31 mouse cellular contexts compared by ENCODE assay signal in the genomic region with DNA sequence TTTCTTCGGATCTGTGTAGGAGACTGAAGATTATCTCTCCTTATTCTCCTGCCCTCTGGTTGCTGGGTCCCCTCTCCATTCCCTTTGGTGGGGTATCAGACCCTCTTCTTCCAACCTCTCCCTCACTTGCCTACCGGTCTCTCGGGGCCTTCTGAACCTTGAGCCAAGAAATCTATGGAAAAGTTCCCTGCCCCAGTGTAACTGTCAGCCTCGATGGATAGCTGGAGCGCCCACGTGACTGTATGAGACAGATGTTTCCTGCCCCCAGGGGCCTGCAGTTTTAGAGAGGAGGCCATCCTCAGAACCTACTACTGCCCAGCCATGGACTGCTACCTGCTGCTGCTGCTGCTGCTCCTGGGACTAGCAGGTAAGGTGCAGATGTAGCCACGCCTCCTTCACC. TPM values are rescaled to one million over a fixed set of nuclear protein-coding genes. Genes with fewer than 3 reads are reported as not detected.
DNase-seq lines count a peak whose midpoint lies in the region; ATAC-seq and TF ChIP-seq lines count a peak whose summit lies in the region.
"Had no signal": no experiment of that assay in that cellular context is flagged by ENCODE, and none has a peak within 500 bp of the region (broad histone marks: within the 10 kb centered on the region; RNA-seq: fewer than 3 reads in every experiment).

TSS of gene Treml1 (plus strand) at position 301 of the 400 bp plus-strand sequence.

- ATAC-seq in liver, embryonic 11.5 days (replicated peaks; ENCODE audit: low FRiP score): no peak; the same call in 1 of the 2 replicates
- 0 out of 2 replicates have a peak, but pooled peaks have one; percentile 35 for ATAC-seq in G1E (ENCODE audit: extremely low read depth, insufficient number of reproducible peaks, low FRiP score, poor library complexity, severe bottlenecking)
- no peak for ATAC-seq in liver, embryonic 12.5 days
- ATAC-seq in liver, postnatal 0 days: no peak
- ATAC-seq: forebrain, embryonic 14.5 days; hindbrain, embryonic 16.5 days; midbrain, embryonic 16.5 days had no signal

- no peaks in the 10 kb centered on the region for H3K9me3 ChIP-seq in liver, embryonic 11.5 days (ENCODE audit: control insufficient read depth, low read length)
- H3K9me3 ChIP-seq in G1E (replicated peaks): no peaks in the 10 kb centered on the region
- H3K9me3 ChIP-seq in liver, embryonic 12.5 days (replicated peaks): no peaks in the 10 kb centered on the region
- H3K9me3 ChIP-seq in liver, postnatal 0 days (ENCODE audit: low read length): no peaks in the 10 kb centered on the region
- no peaks in the 10 kb centered on the region for H3K9me3 ChIP-seq in hindbrain, embryonic 10.5 days
- H3K9me3 ChIP-seq: embryonic facial prominence, embryonic 10.5 days; embryonic facial prominence, embryonic 15.5 days; heart, embryonic 13.5 days; kidney, embryonic 15.5 days; limb, embryonic 13.5 days; neural tube, embryonic 12.5 days had no signal

- H3K4me1 ChIP-seq in liver, embryonic 11.5 days (replicated peaks; ENCODE audit: control insufficient read depth, insufficient read depth, low read length): peaks cover 32% of the 10 kb centered on the region
- peaks cover 26% of the 10 kb centered on the region for H3K4me1 ChIP-seq in G1E (ENCODE audit: insufficient read depth, low read depth, low read length)
- H3K4me1 ChIP-seq in liver, embryonic 12.5 days: peaks cover 54% of the 10 kb centered on the region
- H3K4me1 ChIP-seq in liver, postnatal 0 days (ENCODE audit: insufficient read depth): no peaks in the 10 kb centered on the region
- H3K4me1 ChIP-seq in hindbrain, embryonic 10.5 days (replicated peaks): no peaks in the 10 kb centered on the region
- H3K4me1 ChIP-seq: embryonic facial prominence, embryonic 10.5 days; embryonic facial prominence, embryonic 15.5 days; kidney, embryonic 15.5 days; neural tube, embryonic 12.5 days had no signal

- TF ChIP-seq EP300 in liver, postnatal 0 days (IDR thresholded peaks at IDR 0.05; ENCODE audit: low read depth): no peak

- H3K4me2 ChIP-seq in liver, embryonic 11.5 days: peak within 1 kb of the TSS; percentile 54
- peak within 1 kb of the TSS; percentile 56 for H3K4me2 ChIP-seq in liver, embryonic 12.5 days
- no peak within 1 kb of the TSS for H3K4me2 ChIP-seq in liver, postnatal 0 days (ENCODE audit: low read depth, low read length)
- H3K4me2 ChIP-seq: embryonic facial prominence, embryonic 15.5 days; heart, embryonic 13.5 days; kidney, embryonic 15.5 days; limb, embryonic 13.5 days; lung, embryonic 14.5 days; midbrain, embryonic 11.5 days; neural tube, embryonic 12.5 days had no signal

- 42% methylated on average over 7 of the region's 7 CpGs for WGBS in liver, embryonic 11.5 days
- 38% methylated on average over 7 of the region's 7 CpGs for WGBS in liver, embryonic 12.5 days (ENCODE audit: insufficient replicate concordance)
- 54% methylated on average over 7 of the region's 7 CpGs for WGBS in liver, postnatal 0 days (ENCODE audit: insufficient replicate concordance)
- WGBS in hindbrain, embryonic 10.5 days: 82% methylated on average over 7 of the region's 7 CpGs

- no peak for DNase-seq in liver, embryonic 11.5 days (ENCODE audit: low spot score)
- no peak for DNase-seq in liver
- no peak for DNase-seq in G1E (ENCODE audit: low spot score)
- no peak for DNase-seq in liver, postnatal 0 days
- DNase-seq in left cerebral cortex, adult 18-20 months (ENCODE audit: low spot score in 2 of 2): no peak
- DNase-seq in adrenal gland, postnatal 25 days: no peak
- DNase-seq in hindbrain, embryonic 10.5 days (ENCODE audit: low spot score): no peak
- DNase-seq: adrenal gland, postnatal 14 days; B cell, adult 2 months; cerebellum, adult 18-20 months; cerebellum, postnatal 10 days; heart, postnatal 10 days; kidney, adult 18-20 months; lung, embryonic 14.5 days; lung, postnatal 14 days; right cerebral cortex, postnatal 4 days had no signal

- no peaks in the 10 kb centered on the region for H3K36me3 ChIP-seq in liver, embryonic 11.5 days (ENCODE audit: control insufficient read depth, insufficient read depth, low read length)
- H3K36me3 ChIP-seq in G1E (replicated peaks): no peaks in the 10 kb centered on the region
- no peaks in the 10 kb centered on the region for H3K36me3 ChIP-seq in liver, embryonic 12.5 days
- H3K36me3 ChIP-seq in liver, postnatal 0 days (replicated peaks; ENCODE audit: insufficient read depth, low read length): no peaks in the 10 kb centered on the region
- H3K36me3 ChIP-seq in hindbrain, embryonic 10.5 days: no peaks in the 10 kb centered on the region
- H3K36me3 ChIP-seq: embryonic facial prominence, embryonic 10.5 days; embryonic facial prominence, embryonic 15.5 days; heart, embryonic 13.5 days; kidney, embryonic 15.5 days; limb, embryonic 13.5 days; neural tube, embryonic 12.5 days had no signal

- H3K4me3 ChIP-seq in liver, embryonic 11.5 days (ENCODE audit: low read depth, low read length): peak within 1 kb of the TSS; percentile 26; the same call in 1 of the 2 replicates
- no peak within 1 kb of the TSS; the same call in 1 of the 2 replicates for H3K4me3 ChIP-seq in G1E (ENCODE audit: low read depth, low read length)
- H3K4me3 ChIP-seq in liver, embryonic 12.5 days: peak within 1 kb of the TSS; percentile 23
- no peak within 1 kb of the TSS for H3K4me3 ChIP-seq in liver, postnatal 0 days (ENCODE audit: low read depth, low read length)
- no peak within 1 kb of the TSS for H3K4me3 ChIP-seq in hindbrain, embryonic 10.5 days
- H3K4me3 ChIP-seq: embryonic facial prominence, embryonic 10.5 days; embryonic facial prominence, embryonic 15.5 days; heart, embryonic 13.5 days; kidney, embryonic 15.5 days; left cerebral cortex, adult 2 months; limb, embryonic 13.5 days; neural tube, embryonic 12.5 days had no signal

- peak within 1 kb of the TSS; percentile 34; the same call in 1 of the 2 replicates for H3K27ac ChIP-seq in liver, embryonic 11.5 days (ENCODE audit: low read depth, low read length)
- H3K27ac ChIP-seq in liver, embryonic 12.5 days: peak within 1 kb of the TSS; percentile 79
- no peak within 1 kb of the TSS for H3K27ac ChIP-seq in liver, postnatal 0 days (ENCODE audit: low read depth)
- H3K27ac ChIP-seq in hindbrain, embryonic 10.5 days: no peak within 1 kb of the TSS
- H3K27ac ChIP-seq: embryonic facial prominence, embryonic 10.5 days; embryonic facial prominence, embryonic 15.5 days; heart, embryonic 13.5 days; kidney, embryonic 15.5 days; left cerebral cortex, adult 2 months; limb, embryonic 13.5 days; neural tube, embryonic 12.5 days had no signal

- H3K9ac ChIP-seq in liver, embryonic 11.5 days (ENCODE audit: low read depth, low read length): peak within 1 kb of the TSS; percentile 2; the same call in 1 of the 2 replicates
- H3K9ac ChIP-seq in liver, embryonic 12.5 days: peak within 1 kb of the TSS; percentile 34; the same call in 1 of the 2 replicates
- H3K9ac ChIP-seq in liver, postnatal 0 days (replicated peaks): no peak within 1 kb of the TSS
- H3K9ac ChIP-seq: embryonic facial prominence, embryonic 15.5 days; heart, embryonic 13.5 days; kidney, embryonic 15.5 days; limb, embryonic 13.5 days; lung, embryonic 14.5 days; neural tube, embryonic 12.5 days had no signal

- no peaks in the 10 kb centered on the region for H3K27me3 ChIP-seq in liver, embryonic 11.5 days (replicated peaks; ENCODE audit: control insufficient read depth, insufficient read depth, low read length)
- H3K27me3 ChIP-seq in G1E (ENCODE audit: insufficient read depth, low read length): peaks cover 16% of the 10 kb centered on the region
- no peaks in the 10 kb centered on the region for H3K27me3 ChIP-seq in liver, embryonic 12.5 days (replicated peaks)
- no peaks in the 10 kb centered on the region for H3K27me3 ChIP-seq in liver, postnatal 0 days (ENCODE audit: insufficient read depth, low read length)
- H3K27me3 ChIP-seq in hindbrain, embryonic 10.5 days (ENCODE audit: insufficient read depth, poor library complexity, severe bottlenecking): no peaks in the 10 kb centered on the region
- H3K27me3 ChIP-seq: embryonic facial prominence, embryonic 15.5 days; heart, embryonic 13.5 days; kidney, embryonic 15.5 days; limb, embryonic 13.5 days; neural tube, embryonic 12.5 days had no signal

- no peak for TF ChIP-seq CTCF in G1E (IDR thresholded peaks at IDR 0.05; ENCODE audit: low read depth, low read length)
- TF ChIP-seq CTCF in liver, postnatal 0 days (IDR thresholded peaks at IDR 0.05; ENCODE audit: low read depth): no peak

RNA-seq across cellular contexts. Expression of gene Treml1, which starts in this region (rescaled TPM):
- polyA plus RNA-seq in liver, embryonic 11.5 days (2014; fragmentation: Nextera tagmentation; extraction: Ambion mirVana): 33.2 and 36.3 TPM in 2 replicates
- total RNA-seq in G1E (2014; fragmentation: Nextera tagmentation): not detected in 2 replicates
- 6.7 and 7.2 TPM in 2 replicates for total RNA-seq in G1E (2017)
- polyA plus RNA-seq in G1E (2012): 0.34 and 0.65 TPM in 2 replicates
- polyA plus RNA-seq in liver, embryonic 12.5 days (2016; fragmentation: Nextera tagmentation; extraction: Ambion mirVana): 29.4 and 36.2 TPM in 2 replicates
- polyA plus RNA-seq in liver, postnatal 0 days (2015; fragmentation: Nextera tagmentation; extraction: Ambion mirVana): 17.3 and 18.8 TPM in 2 replicates
- total RNA-seq in left cerebral cortex, adult 18-20 months (2021): under 1 TPM; 0.42 to 0.46 TPM
- total RNA-seq in adrenal gland, postnatal 25 days (2021): not detected in 2 replicates
- 1.8 and 2.5 TPM in 2 replicates for polyA plus RNA-seq in hindbrain, embryonic 10.5 days (2016; fragmentation: Nextera tagmentation; extraction: Ambion mirVana)
- total RNA-seq: CH12.LX; layer of hippocampus, postnatal 10 days; left cerebral cortex, postnatal 25 days had no signal

Comparison
In these comparisons a context has a peak if more than half of its experiments do, and no peak if none do; other contexts are left out.
1. H3K27ac ChIP-seq: peak in liver, embryonic 11.5 days (single experiment) and liver, embryonic 12.5 days (single experiment); none in liver, postnatal 0 days (single experiment) and hindbrain, embryonic 10.5 days (single experiment).
2. H3K4me3 ChIP-seq: peak in liver, embryonic 11.5 days (single experiment) and liver, embryonic 12.5 days (single experiment); none in G1E (single experiment), liver, postnatal 0 days (single experiment) and hindbrain, embryonic 10.5 days (single experiment).